ENCODE assay signal across 8 mouse cellular contexts in the genomic region with DNA sequence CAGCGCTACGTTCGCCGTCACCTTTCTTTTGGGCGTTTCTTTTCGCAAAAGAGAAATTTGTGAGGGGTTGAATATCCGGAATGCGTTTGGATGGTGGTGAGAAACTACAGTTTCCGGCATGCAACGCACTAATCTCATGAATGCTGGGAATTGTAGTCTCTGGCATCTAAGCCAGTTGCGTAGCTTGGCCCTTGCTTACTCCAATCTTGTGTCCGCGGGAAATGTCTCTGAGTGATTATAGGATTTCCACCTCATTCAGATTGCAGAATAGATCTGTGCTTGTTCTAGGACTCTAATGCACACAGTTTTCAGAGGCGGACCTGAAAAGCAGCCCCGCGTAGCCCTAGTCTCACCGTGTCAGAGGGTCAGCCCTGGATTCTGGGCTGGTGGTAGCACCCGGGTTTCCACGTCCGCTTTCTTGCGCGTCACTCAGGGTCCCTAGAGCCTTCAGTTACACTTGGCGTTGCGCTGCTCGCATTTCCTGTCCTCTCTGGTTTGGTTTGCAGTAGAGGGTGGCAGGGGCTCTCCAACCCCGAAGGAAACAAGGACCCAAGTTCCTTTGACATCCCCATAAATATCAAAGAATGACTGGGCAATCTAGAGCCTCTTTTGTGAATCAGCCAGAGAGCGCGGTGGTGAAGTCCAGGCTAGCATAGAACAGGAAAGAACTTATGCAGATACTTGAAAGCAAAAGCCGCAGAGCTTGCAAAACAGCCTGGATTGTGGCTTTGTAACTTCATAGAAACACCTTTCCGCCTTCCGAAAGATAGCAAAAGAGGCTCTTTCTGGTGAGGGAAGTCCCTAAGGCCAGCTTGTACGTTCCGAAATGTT. TPM values are rescaled to one million over a fixed set of nuclear protein-coding genes. Genes with fewer than 3 reads are reported as not detected.
DNase-seq lines count a peak whose midpoint lies in the region; ATAC-seq and TF ChIP-seq lines count a peak whose summit lies in the region.

No protein-coding gene starts in this region.

- H3K27ac ChIP-seq in gastrocnemius, adult 2 months, result peak overlapping the region; percentile 97
- peak overlapping the region; percentile 89 for H3K27ac ChIP-seq in liver, postnatal 0 days (ENCODE audit: low read depth)
- H3K27ac ChIP-seq in neural tube, embryonic 11.5 days (ENCODE audit: low read depth, low read length), result peak overlapping the region; percentile 88

- H3K4me3 ChIP-seq in gastrocnemius, adult 2 months, result peak overlapping the region; percentile 84
- peak overlapping the region; percentile 82 for H3K4me3 ChIP-seq in liver, postnatal 0 days (ENCODE audit: low read depth, low read length)
- peak overlapping the region; percentile 91 for H3K4me3 ChIP-seq in neural tube, embryonic 11.5 days (ENCODE audit: low read depth, low read length)

- 2% methylated on average over 33 of the region's 33 CpGs for WGBS in liver, postnatal 0 days (ENCODE audit: insufficient replicate concordance)
- 6% methylated on average over 33 of the region's 33 CpGs for WGBS in neural tube, embryonic 11.5 days

- no peaks in the 10 kb centered on the region for H3K9me3 ChIP-seq in liver, postnatal 0 days (ENCODE audit: low read length)
- H3K9me3 ChIP-seq in neural tube, embryonic 11.5 days (ENCODE audit: control insufficient read depth, low read length), result no peaks in the 10 kb centered on the region

- peaks cover 25% of the 10 kb centered on the region for H3K36me3 ChIP-seq in liver, postnatal 0 days (replicated peaks; ENCODE audit: insufficient read depth, low read length)
- peaks cover 6% of the 10 kb centered on the region for H3K36me3 ChIP-seq in neural tube, embryonic 11.5 days (ENCODE audit: control insufficient read depth, insufficient read depth, low read length)

- TF ChIP-seq CTCF in gastrocnemius, adult 2 months (IDR thresholded peaks at IDR 0.05), result no peak
- TF ChIP-seq CTCF in liver, postnatal 0 days (IDR thresholded peaks at IDR 0.05; ENCODE audit: low read depth), result no peak

- H3K9ac ChIP-seq in liver, postnatal 0 days (replicated peaks), result peak overlapping the region; percentile 67
- H3K9ac ChIP-seq in neural tube, embryonic 11.5 days (ENCODE audit: low read length), result peak overlapping the region; percentile 67

- no peaks in the 10 kb centered on the region for H3K27me3 ChIP-seq in liver, postnatal 0 days (ENCODE audit: insufficient read depth, low read length)
- no peaks in the 10 kb centered on the region for H3K27me3 ChIP-seq in neural tube, embryonic 11.5 days (ENCODE audit: control insufficient read depth, insufficient read depth, low read length)

- ATAC-seq in liver, postnatal 0 days, result peak; percentile 79
- ATAC-seq in neural tube, embryonic 11.5 days (ENCODE audit: insufficient read depth, low FRiP score, low TSS enrichment), result peak; percentile 82

- H3K4me2 ChIP-seq in liver, postnatal 0 days (ENCODE audit: low read depth, low read length), result peak overlapping the region; percentile 92
- peak overlapping the region; percentile 52 for H3K4me2 ChIP-seq in neural tube, embryonic 11.5 days (ENCODE audit: low read depth)

- peaks cover 43% of the 10 kb centered on the region for H3K4me1 ChIP-seq in liver, postnatal 0 days (ENCODE audit: insufficient read depth)
- H3K4me1 ChIP-seq in neural tube, embryonic 11.5 days (ENCODE audit: control insufficient read depth, insufficient read depth, low read length), result peaks cover 19% of the 10 kb centered on the region

- peak; percentile 3; the same call in 1 of the 2 replicates for TF ChIP-seq EP300 in liver, postnatal 0 days (IDR thresholded peaks at IDR 0.05; ENCODE audit: low read depth)

- DNase-seq in ovary, adult 18-20 months (ENCODE audit: low spot score), result peak; percentile 56
- no peak for DNase-seq in ovary, postnatal 14 days (ENCODE audit: low spot score)
- peak; percentile 86 for DNase-seq in c-Kit-positive CD71-positive TER-119-negative erythroid progenitor cells, embryonic 14.5 days (ENCODE audit: low read depth)
- DNase-seq in gastrocnemius, adult 2 months, result peak; percentile 81
- DNase-seq in hindlimb bud, embryonic 11.5 days (ENCODE audit: extremely low spot score, low read depth, low spot score), result peak; percentile 95
- peak; percentile 78 for DNase-seq in liver, postnatal 0 days
- DNase-seq in neural tube, embryonic 11.5 days (ENCODE audit: low spot score), result no peak
- peak; percentile 70 to 72 for DNase-seq in thymus, postnatal 10 days (ENCODE audit: low spot score in 2 of 2)

- intact Hi-C loops in gastrocnemius, adult 2 months (cut with DNase I), result loop anchor here (1.0 to 10.0 kb wide), 3 partner anchors 24 to 129 kb away; a partner anchor contains a TSS

RNA-seq across cellular contexts. Expression of a gene that starts 0.5 kb away (rescaled TPM):
- total RNA-seq in gastrocnemius, adult 2 months (2021), result 1 to 10 TPM; 2.3 to 2.5 TPM
- 0.30 and 0.35 TPM in 2 replicates for polyA plus RNA-seq in liver, postnatal 0 days (2015; fragmentation: Nextera tagmentation; extraction: Ambion mirVana)
- polyA plus RNA-seq in neural tube, embryonic 11.5 days (2014; fragmentation: Nextera tagmentation; extraction: Ambion mirVana), result 2.3 and 3.1 TPM in 2 replicates

RNA-seq across cellular contexts. Expression of a gene that starts 0.8 kb away (rescaled TPM):
- total RNA-seq in gastrocnemius, adult 2 months (2021), result 100 to 1,000 TPM; 108 to 149 TPM
- polyA plus RNA-seq in liver, postnatal 0 days (2015; fragmentation: Nextera tagmentation; extraction: Ambion mirVana), result 228 and 252 TPM in 2 replicates
- 487 and 513 TPM in 2 replicates for polyA plus RNA-seq in neural tube, embryonic 11.5 days (2014; fragmentation: Nextera tagmentation; extraction: Ambion mirVana)

RNA-seq across cellular contexts. Expression of a gene that starts 57.6 kb away (rescaled TPM):
- 10 to 100 TPM; 16.7 to 32.1 TPM for total RNA-seq in gastrocnemius, adult 2 months (2021)
- not detected in 2 replicates for polyA plus RNA-seq in liver, postnatal 0 days (2015; fragmentation: Nextera tagmentation; extraction: Ambion mirVana)
- polyA plus RNA-seq in neural tube, embryonic 11.5 days (2014; fragmentation: Nextera tagmentation; extraction: Ambion mirVana), result not detected in 2 replicates

Comparison
In these comparisons a context has a peak if more than half of its experiments do, and no peak if none do; other contexts are left out.
1. DNase-seq: peak in ovary, adult 18-20 months (single experiment), c-Kit-positive CD71-positive TER-119-negative erythroid progenitor cells, embryonic 14.5 days (single experiment), gastrocnemius, adult 2 months (single experiment), hindlimb bud, embryonic 11.5 days (single experiment), liver, postnatal 0 days (single experiment) and thymus, postnatal 10 days (2 of 2); none in ovary, postnatal 14 days (single experiment) and neural tube, embryonic 11.5 days (single experiment).
2. Peak in every context shown above with its lines, with median percentiles within 50 percentile points of each other: H3K27ac ChIP-seq and H3K4me3 ChIP-seq.